Mouse (Mus musculus) lung, postnatal 0 days (tissue): ENCODE results near the gene Slc4a3. TPM values are rescaled to one million over a fixed set of nuclear protein-coding genes. Genes with fewer than 3 reads are reported as not detected.

Experiments
- ATAC-seq: fragments of 200-750 bp; cut with Nextera tagmentation; 2 replicates; pipeline ENCODE4 v1.8.0; 2017; ENCODE audit warnings: moderate library complexity
- DNase-seq: peaks from one replicate; pipeline ENCODE4 v3.0.0-alpha.2; 2016; ENCODE audit warnings: low spot score
- H3K27ac ChIP-seq: fragments of 300-500 bp; sonication (generic); 2 replicates; pipeline ENCODE4 v1.5.1; 2014; ENCODE audit warnings: antibody characterized with exemption, mild to moderate bottlenecking, low read length, mixed read lengths
- H3K27me3 ChIP-seq: fragments of 300-500 bp; sonication (generic); replicated peaks from 2 replicates; pipeline ENCODE4 v1.6.1; 2014; ENCODE audit warnings: low read length, mixed read lengths; ENCODE audit not compliant: insufficient read depth
- H3K36me3 ChIP-seq: fragments of 300-500 bp; sonication (generic); 2 replicates; pipeline ENCODE4 v1.6.1; 2014; ENCODE audit warnings: low read length, mixed read lengths; ENCODE audit not compliant: insufficient read depth
- H3K4me1 ChIP-seq: fragments of 300-500 bp; sonication (generic); 2 replicates; pipeline ENCODE4 v1.6.1; 2014; ENCODE audit warnings: antibody characterized with exemption, low read depth, low read length, mixed read lengths; ENCODE audit not compliant: insufficient read depth
- H3K4me2 ChIP-seq: fragments of 300-500 bp; sonication (generic); replicated peaks from 2 replicates; pipeline ENCODE4 v1.6.1; 2014; ENCODE audit warnings: low read depth, mild to moderate bottlenecking, low read length, moderate library complexity, mixed read lengths
- H3K4me3 ChIP-seq: fragments of 300-500 bp; sonication (generic); 2 replicates; pipeline ENCODE4 v1.5.1; 2014; ENCODE audit warnings: low read depth, low read length
- H3K9ac ChIP-seq: fragments of 300-500 bp; sonication (generic); replicated peaks from 2 replicates; pipeline ENCODE4 v1.6.1; 2014; ENCODE audit warnings: low read depth, mild to moderate bottlenecking
- H3K9me3 ChIP-seq: fragments of 300-500 bp; sonication (generic); 2 replicates; pipeline ENCODE4 v1.6.1; 2016; ENCODE audit warnings: low read length, mixed read lengths
- CTCF ChIP-seq: IDR thresholded peaks from 2 replicates; pipeline ENCODE4 v1.5.1; 2016; ENCODE audit warnings: antibody characterized with exemption, mild to moderate bottlenecking
- EP300 ChIP-seq: IDR thresholded peaks from 2 replicates; pipeline ENCODE4 v1.6.1; 2016; ENCODE audit warnings: antibody characterized with exemption, mild to moderate bottlenecking, control low read depth
- WGBS: fragments of 180-500 bp; shearing (Covaris S2); extraction: QIAGEN DNeasy Blood & Tissue Kit; methylation state at CpG from one replicate; pipeline ENCODE4 v1.1.7; 2014; 5-methylcytosine and 5-hydroxymethylcytosine counted together
- polyA plus RNA-seq: library from polyadenylated mRNA; unstranded; fragments of >200 nt; fragmentation: Nextera tagmentation; extraction: Ambion mirVana; gene quantifications from 2 replicates; pipeline ENCODE4 v1.2.1, GENCODE M21; 2015

The Slc4a3 gene
- polyA plus RNA-seq, 1 experiment from 2014 or later: 8.0 TPM

DNA sequence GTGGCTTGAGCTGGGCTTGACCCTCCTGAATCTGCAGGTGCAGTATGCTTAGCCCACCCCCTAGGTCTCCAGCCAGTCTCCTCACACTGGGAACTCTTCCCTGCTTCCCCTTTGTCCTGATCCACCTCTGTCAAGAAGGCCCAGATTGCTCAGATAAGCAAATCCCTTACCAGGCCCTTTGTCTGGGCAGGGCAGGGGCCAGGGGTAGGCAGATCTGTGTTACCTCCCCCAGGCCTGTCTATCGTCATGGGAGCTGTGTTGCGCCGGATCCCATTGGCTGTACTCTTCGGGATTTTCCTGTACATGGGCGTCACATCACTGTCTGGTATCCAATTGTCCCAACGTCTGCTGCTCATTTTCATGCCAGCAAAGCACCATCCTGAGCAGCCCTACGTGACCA is 11.0 kb downstream of the Slc4a3 start:
- H3K27ac ChIP-seq: no peak overlapping the region
- DNase-seq: no peak
- H3K4me3 ChIP-seq: no peak overlapping the region
- no peaks in the 10 kb centered on the region; the same call in 1 of the 2 replicates for H3K4me1 ChIP-seq
- TF ChIP-seq CTCF: no peak
- no peak for TF ChIP-seq EP300
- H3K27me3 ChIP-seq: 0 out of 2 replicates have a peak, but pooled peaks cover 3% of the 10 kb centered on the region
- H3K9ac ChIP-seq: no peak overlapping the region
- H3K36me3 ChIP-seq: no peaks in the 10 kb centered on the region; the same call in 1 of the 2 replicates
- H3K9me3 ChIP-seq: no peaks in the 10 kb centered on the region
- ATAC-seq: no peak
- H3K4me2 ChIP-seq: no peak overlapping the region
- WGBS: 86% methylated on average over 7 of the region's 7 CpGs

GRCm38 (mm10) chr1:75558388-75559178 is 12.5 kb downstream of the Slc4a3 start:
- 76% methylated on average over 18 of the region's 18 CpGs for WGBS
- H3K4me3 ChIP-seq: no peak overlapping the region
- H3K9ac ChIP-seq: no peak overlapping the region
- H3K4me1 ChIP-seq: no peaks in the 10 kb centered on the region; the same call in 1 of the 2 replicates
- DNase-seq: no peak
- peak overlapping the region; percentile 54; the same call in 1 of the 2 replicates for H3K27ac ChIP-seq
- H3K27me3 ChIP-seq: 0 out of 2 replicates have a peak, but pooled peaks cover 3% of the 10 kb centered on the region
- peak; percentile 4; the same call in 1 of the 2 replicates for ATAC-seq
- H3K36me3 ChIP-seq: no peaks in the 10 kb centered on the region; the same call in 1 of the 2 replicates
- H3K4me2 ChIP-seq: no peak overlapping the region
- no peaks in the 10 kb centered on the region for H3K9me3 ChIP-seq
- TF ChIP-seq CTCF: no peak

DNA sequence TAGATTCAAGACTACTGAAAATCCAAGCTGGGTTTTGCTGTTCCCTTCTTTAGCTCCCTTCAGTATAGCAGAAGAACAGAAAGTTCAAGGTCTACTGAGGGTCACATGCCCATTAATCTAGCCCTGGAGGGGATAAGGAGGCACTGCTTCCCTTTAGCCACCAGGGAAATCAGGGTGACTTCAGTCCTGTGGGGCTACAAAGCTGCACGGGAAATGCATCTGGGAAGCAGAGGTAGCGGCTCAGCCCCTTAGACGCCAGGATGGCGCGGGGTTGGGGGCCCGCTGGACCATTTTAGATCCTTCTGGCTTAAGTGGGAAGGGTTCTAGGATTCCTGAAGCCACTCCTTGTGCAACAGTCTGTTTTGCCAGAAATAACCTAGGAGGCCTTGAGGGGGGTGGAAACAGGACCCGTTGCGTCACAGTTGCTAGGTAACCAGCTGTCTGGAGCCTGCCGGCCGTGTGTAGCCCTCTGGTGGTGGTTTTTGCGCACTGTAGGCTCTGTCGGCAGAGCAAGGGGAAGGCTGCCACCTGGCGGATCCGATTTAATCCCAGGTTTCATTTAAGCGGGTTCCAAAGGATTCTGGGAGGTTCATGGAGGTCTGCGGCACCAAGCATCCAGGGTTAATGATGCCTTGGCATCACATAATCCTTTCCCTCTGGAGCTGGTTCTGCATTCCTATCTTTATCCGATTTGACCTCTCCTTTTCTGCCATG is 13.3 kb downstream of the Slc4a3 start:
- WGBS: 7% methylated on average over 17 of the region's 17 CpGs
- Histone ChIP-seq H3K27me3 (0 out of 2 replicates have a peak, but pooled peaks cover 3% of the 10 kb centered on the region), H3K9ac (no peak overlapping the region), H3K9me3 (no peaks in the 10 kb centered on the region), H3K4me2 (peak overlapping the region; percentile 34; the same call in 1 of the 2 replicates), H3K36me3 (no peaks in the 10 kb centered on the region; the same call in 1 of the 2 replicates), H3K4me3 (no peak overlapping the region), H3K27ac (peak overlapping the region; percentile 54; the same call in 1 of the 2 replicates), H3K4me1 (no peaks in the 10 kb centered on the region; the same call in 1 of the 2 replicates)
- TF ChIP-seq EP300: no peak; the same call in 1 of the 2 replicates
- peak; percentile 100 for TF ChIP-seq CTCF
- DNase-seq (peak; percentile 97), ATAC-seq (peak; percentile 98)

DNA sequence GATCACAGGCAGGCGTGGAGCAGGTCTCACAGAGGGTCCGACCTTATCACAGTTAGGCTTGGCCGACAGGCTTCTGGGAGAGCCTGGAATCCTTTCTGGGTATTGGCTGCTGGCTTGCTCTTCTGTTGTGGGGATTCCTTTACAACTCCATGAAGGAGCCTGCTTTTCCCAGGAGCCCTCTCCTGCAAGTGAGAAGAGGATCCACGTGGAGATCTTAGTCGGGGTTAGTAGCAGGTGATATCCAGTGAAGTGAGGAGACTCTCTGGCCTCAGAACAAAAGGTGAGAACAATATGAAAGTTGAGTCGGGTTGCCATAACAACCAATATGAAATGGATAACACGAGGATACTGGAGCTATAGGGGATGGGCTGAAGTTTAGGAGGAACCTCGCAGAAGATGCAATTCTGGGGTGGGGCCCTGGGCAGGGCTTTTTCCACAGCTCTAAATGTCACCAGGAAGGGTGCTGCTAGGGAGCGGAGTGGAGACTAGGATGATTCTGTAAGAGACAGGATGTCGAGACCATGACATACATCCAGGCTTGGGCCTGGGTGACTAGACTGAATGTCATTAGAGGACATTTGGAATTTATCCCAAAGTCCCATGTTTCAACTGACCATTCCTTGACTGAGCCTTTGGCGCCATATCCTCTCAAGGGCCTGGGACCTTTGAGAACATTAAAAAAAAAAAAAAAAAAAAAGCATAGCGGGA is 14.3 kb downstream of the Slc4a3 start:
- no peak overlapping the region for H3K27ac ChIP-seq
- H3K9me3 ChIP-seq: no peaks in the 10 kb centered on the region
- TF ChIP-seq EP300 (no peak), CTCF (no peak)
- ATAC-seq (no peak), DNase-seq (no peak)
- no peaks in the 10 kb centered on the region for H3K36me3 ChIP-seq
- WGBS: 74% methylated on average over 12 of the region's 12 CpGs
- H3K27me3 ChIP-seq: 0 out of 2 replicates have a peak, but pooled peaks cover 3% of the 10 kb centered on the region
- H3K4me3 ChIP-seq: no peak overlapping the region
- no peak overlapping the region for H3K4me2 ChIP-seq
- no peak overlapping the region for H3K9ac ChIP-seq
- no peaks in the 10 kb centered on the region; the same call in 1 of the 2 replicates for H3K4me1 ChIP-seq

DNA sequence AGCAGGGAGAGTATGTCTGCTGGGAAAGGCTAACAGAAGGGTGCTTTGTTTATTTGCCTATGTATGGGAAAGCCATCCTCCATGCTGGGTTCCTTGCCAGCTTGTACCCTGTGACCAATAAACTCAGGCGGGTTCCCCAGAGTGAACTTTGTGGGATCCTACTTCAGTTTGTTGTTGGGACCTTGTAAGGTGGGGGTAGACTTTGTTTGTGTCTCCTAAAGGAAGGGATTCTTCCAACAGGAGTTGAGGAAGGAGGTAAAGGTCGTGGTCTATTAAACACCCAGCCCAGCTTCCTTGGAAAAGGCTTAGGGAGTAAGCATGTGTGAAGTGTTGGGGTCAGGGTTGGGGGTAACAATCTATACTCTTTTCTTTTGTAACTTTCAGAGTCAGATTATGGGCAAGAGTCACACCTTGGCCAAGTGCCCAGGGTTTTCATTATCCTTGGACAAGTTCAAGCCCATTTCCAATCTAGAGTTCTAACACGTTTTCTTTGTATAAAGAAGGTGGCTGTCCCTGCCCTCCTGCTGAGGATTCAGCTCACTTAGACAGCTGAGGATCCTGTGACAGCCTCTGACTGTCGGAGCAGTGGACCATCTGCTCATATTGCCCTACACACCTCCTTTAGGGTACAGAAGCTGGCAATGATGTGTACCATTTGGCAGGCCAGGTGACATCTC is 15.3 kb downstream of the Slc4a3 start:
- no peaks in the 10 kb centered on the region for H3K9me3 ChIP-seq
- DNase-seq (no peak), ATAC-seq (no peak)
- no peaks in the 10 kb centered on the region for H3K36me3 ChIP-seq
- no peak overlapping the region for H3K27ac ChIP-seq
- no peak overlapping the region for H3K9ac ChIP-seq
- 0 out of 2 replicates have a peak, but pooled peaks cover 3% of the 10 kb centered on the region for H3K27me3 ChIP-seq
- H3K4me2 ChIP-seq: no peak overlapping the region
- no peak overlapping the region for H3K4me3 ChIP-seq
- no peaks in the 10 kb centered on the region; the same call in 1 of the 2 replicates for H3K4me1 ChIP-seq
- TF ChIP-seq CTCF: no peak
- TF ChIP-seq EP300: no peak
- whole genome bisulfite sequencing: 37% methylated on average over 4 of the region's 4 CpGs
